Mouse (Mus musculus): ENCODE results near the gene Hoxb9.

DNA sequence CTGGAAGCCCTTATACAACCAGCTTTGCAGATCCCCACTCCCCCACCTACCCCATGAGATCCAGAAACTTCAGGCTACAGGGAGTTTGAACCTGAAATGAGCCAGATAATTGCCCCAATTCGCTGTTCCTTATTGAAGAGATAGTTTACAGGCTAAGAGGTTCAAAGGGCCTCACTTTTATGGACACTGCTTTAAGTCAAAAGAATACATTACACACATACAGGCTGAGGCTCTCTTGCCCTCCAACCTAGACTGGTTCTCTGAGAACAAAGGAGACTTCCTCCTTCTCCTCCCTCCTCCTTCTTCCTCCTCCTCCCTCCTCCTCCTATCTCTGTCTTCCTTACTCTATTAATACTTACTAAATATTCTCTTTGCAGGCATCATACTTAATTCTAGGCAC, 11.7 kb upstream of the Hoxb9 start:
- TF ChIP-seq POLR2A (IDR thresholded peaks at IDR 0.05; ENCODE audit: extremely low read depth, insufficient read depth, low read length) (no peak), CTCF (IDR thresholded peaks at IDR 0.05; ENCODE audit: extremely low read depth, insufficient read depth, low read length) (no peak)

All from cortical plate, adult 2 months (tissue).